Mouse (Mus musculus): ENCODE measurements around the gene Aph1a. TPM values are rescaled to one million over a fixed set of nuclear protein-coding genes. Genes with fewer than 3 reads are reported as not detected.

The Aph1a gene
- total RNA-seq (2023): 37.7 TPM

DNA sequence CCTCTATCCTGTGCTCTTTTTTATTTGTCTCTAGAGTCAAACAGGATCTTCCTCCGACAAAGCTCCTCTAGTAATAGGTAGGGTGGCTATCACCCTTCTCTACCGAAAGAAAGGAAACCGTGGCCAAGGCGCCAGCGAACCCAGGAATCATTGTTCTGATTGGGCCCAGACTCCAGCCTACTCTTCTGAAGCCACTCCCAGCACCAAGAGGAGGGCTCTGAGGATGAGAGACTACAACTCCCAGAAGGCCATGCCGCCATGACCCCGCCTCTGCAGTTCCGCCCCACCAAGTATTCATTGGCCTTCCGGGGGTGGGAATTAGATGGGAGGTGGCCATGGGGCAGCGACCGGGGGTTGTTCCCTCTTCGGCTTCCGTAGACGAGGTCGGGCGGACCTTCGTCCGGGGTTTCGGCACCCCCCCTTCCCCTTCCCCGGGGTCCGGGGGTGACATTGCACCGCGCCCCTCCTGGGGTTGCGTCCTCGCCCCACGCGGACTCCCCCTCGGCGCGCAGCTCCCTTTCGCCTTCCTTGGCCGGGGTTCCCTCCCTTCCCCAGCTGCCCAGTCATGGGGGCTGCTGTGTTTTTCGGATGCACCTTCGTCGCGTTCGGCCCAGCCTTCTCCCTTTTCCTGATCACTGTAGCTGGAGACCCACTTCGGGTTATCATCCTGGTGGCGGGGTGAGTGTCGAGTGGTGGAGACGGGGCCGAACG is at the start of gene Aph1a:
TSS of gene Aph1a (plus strand) at position 364 of the 711 bp plus-strand sequence.

GRCm38 (mm10) chr3:95855502-95856089 is 38.2 kb upstream of the Aph1a start, which contains the start of gene Prpf3:
Prpf3 (minus strand) TSS chr3:95855885.

DNA sequence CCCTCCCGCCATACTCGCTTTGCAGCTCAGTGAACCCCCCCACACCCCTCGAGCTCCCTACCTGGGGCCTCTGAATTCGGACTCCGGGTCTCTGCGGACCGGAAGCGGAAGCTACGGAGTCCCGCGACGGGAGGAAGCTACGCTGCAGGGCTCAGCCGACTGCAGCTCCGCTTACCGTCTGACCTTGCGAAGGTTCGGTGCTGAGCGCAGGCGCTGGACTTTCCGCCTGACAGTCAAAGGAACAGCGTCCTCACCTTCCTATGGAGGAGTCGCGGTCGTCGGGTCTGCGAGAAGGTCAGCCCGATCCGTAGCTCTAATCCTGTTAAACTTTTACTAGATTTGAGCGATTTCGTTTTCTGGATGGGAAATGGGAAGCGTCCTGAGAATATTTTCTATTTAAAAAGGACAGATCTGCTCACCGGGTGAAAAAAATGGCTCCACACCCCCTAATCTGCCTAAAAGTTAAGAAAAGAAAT is 22.3 kb upstream of the Aph1a start, which contains the start of gene Mrps21:
TSS of gene Mrps21 (minus strand) at position 128 of the 476 bp plus-strand sequence.

GRCm38 (mm10) chr3:95881979-95882815 is 11.6 kb upstream of the Aph1a start, which contains the start of gene Ciart:
Ciart (minus strand) TSS chr3:95882251.

GRCm38 (mm10) chr3:95891211-95892065 is 2.3 kb upstream of the Aph1a start, which contains the start of gene BC028528:
BC028528 (minus strand) TSS chr3:95892005.

DNA sequence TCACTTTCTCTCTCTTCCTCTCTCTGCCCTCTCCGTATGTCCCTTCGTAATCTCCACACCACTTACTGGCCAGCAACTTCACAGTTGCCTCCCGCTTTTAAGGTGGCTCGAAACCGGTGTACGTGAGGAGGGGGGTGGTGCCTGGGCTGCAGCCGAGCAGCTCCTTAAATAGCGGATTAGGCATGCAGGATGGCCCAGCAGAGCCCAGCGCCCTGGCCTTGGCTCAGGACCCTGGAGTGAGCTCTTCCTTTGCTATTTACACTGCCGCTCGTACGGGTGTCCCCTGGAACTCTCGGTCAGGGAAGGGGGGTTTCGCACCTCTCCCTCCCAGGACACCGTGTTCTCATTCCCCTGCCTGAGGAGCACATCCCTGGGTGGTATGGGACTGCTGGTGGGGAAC is 10.8 kb downstream of the Aph1a start, which contains the start of gene Car14:
TSS of gene Car14 (minus strand) at position 124 of the 400 bp plus-strand sequence.

GRCm38 (mm10) chr3:95928658-95929503 is 35.1 kb downstream of the Aph1a start, which contains the start of gene Anp32e:
Anp32e (plus strand) TSS chr3:95929246.

Other genes starting within 250 kb of the Aph1a start
- gene Mcl1, start 235.2 kb upstream of the Aph1a start, total RNA-seq (2023): 250 TPM
- gene Adamtsl4, start 206.1 kb upstream of the Aph1a start, total RNA-seq (2023): 8.4 TPM
- 59.9 TPM for gene Ecm1, start 154.4 kb upstream of the Aph1a start, total RNA-seq (2023)
- 102 TPM for gene Tars2, start 133.8 kb upstream of the Aph1a start, total RNA-seq (2023)
- 98.7 TPM for gene Rprd2, start 75.1 kb upstream of the Aph1a start, total RNA-seq (2023)
- 72.8 TPM for gene Prpf3, start 38.1 kb upstream of the Aph1a start, total RNA-seq (2023)
- gene Mrps21, start 22.4 kb upstream of the Aph1a start, total RNA-seq (2023): 65.9 TPM
- gene Ciart, start 11.7 kb upstream of the Aph1a start, total RNA-seq (2023): 25.5 TPM
- gene BC028528, start 2.0 kb upstream of the Aph1a start, total RNA-seq (2023): 3.8 TPM
- gene Car14, start 10.7 kb downstream of the Aph1a start, total RNA-seq (2023): not detected
- 87.9 TPM for gene Anp32e, start 35.3 kb downstream of the Aph1a start, total RNA-seq (2023)
- gene Plekho1, start 102.0 kb downstream of the Aph1a start, total RNA-seq (2023): 52.2 TPM
- gene Vps45, start 164.5 kb downstream of the Aph1a start, total RNA-seq (2023): 12.4 TPM
- gene Otud7b, start 210.6 kb downstream of the Aph1a start, total RNA-seq (2023): 27.0 TPM